Mouse (Mus musculus) hindlimb bud, embryonic 11.5 days (tissue): ENCODE data around the gene Ube4b.

Experiments
- DNase-seq: peaks from one replicate; pipeline ENCODE4 v3.0.0-alpha.2; 2012; ENCODE audit warnings: low read depth, low spot score; ENCODE audit errors: extremely low spot score

The Ube4b gene

GRCm38 (mm10) chr4:149307596-149308490, 118.7 kb downstream of the Ube4b start, which contains the start of gene Kif1b:
Gene Kif1b, minus strand, starts transcription at chr4:149307693.
- DNase-seq, result peak; percentile 92

- DNase-seq, result no peak
Observed at GRCm38 (mm10) chr4:149306712-149307595, 119.6 kb downstream of the Ube4b start.

- DNase-seq, result no peak
Observed at GRCm38 (mm10) chr4:149305761-149306711, 120.5 kb downstream of the Ube4b start.

- DNase-seq, result no peak
Observed at GRCm38 (mm10) chr4:149304466-149304865, 122.1 kb downstream of the Ube4b start.

GRCm38 (mm10) chr4:149303502-149303901, 123.0 kb downstream of the Ube4b start:
- DNase-seq, result no peak

DNA sequence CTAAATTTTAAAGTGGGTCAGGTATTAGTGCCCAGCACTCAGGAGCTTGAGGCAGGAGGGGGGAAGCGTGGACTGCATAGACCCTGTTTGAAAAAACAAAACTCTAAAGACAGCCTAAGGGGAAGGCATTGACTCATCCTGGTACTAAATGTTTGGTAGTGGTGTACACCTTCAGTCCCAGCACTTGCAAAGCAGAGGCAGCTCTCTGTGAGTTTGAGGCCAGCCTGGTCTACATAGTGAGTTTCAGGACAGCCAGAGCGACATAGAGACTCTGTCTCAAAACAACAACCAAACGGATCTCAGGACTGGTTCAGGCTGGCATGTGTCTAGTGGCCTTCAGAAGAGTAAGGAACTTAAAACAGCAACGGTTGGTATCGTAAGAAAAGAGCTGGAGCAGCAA, 123.8 kb downstream of the Ube4b start:
- no peak for DNase-seq

- no peak for DNase-seq
Observed at GRCm38 (mm10) chr4:149302136-149302535, 124.4 kb downstream of the Ube4b start.

DNA sequence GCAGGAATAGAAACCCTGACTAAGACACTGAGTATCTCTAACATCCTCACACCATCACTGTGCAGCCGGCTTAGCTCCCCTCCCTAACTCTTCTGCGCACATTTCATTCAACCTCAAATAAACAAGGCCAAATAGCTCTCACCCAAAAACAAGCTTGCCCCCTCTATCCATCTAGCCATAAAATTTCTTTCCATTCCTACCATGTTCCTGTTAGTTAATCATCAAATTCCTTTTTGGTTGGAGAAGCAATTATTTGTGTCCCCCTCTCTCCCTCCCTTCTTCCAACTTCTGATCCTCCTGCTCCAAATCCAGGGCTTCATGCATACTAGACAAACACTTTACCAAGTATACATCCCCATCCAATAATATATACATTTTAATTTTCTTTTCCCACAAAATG, 130.0 kb downstream of the Ube4b start:
- no peak for DNase-seq

- no peak for DNase-seq
Observed at GRCm38 (mm10) chr4:149292984-149293383, 133.6 kb downstream of the Ube4b start.

GRCm38 (mm10) chr4:149291061-149291460, 135.5 kb downstream of the Ube4b start:
- no peak for DNase-seq

DNA sequence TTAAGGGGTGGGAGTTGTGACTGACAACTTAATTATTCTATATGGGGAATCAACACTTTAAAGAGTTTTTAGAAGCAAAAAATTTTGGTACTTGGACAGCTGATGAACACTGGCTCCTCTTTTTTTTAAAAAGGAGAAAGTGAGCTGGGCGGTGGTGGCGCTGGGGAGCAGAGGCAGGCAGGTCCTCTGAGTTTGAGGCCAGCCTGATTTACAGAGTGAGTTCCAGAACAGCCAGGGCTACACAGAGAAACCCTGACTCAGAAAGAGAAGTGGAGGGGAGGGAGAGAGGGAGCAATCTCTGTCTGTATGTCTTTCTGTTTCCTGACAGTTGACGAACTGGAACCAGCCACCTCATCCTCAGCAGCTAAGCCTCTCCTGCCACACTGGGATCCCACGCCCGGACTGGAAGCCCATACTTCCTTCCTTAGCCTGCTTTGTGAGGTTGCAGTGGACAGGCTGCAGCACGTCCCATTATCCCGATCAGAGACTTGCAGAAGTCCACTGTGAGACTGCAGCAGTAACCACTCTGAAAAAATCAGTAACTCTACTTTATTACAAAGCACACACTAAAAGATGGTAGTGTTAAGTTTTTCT, 136.3 kb downstream of the Ube4b start:
- DNase-seq, result no peak

- DNase-seq, result no peak
Observed at GRCm38 (mm10) chr4:149286287-149287137, 140.0 kb downstream of the Ube4b start.

- no peak for DNase-seq
Observed at GRCm38 (mm10) chr4:149285691-149286090, 140.9 kb downstream of the Ube4b start.

GRCm38 (mm10) chr4:149283018-149283417, 143.5 kb downstream of the Ube4b start:
- DNase-seq, result no peak

DNA sequence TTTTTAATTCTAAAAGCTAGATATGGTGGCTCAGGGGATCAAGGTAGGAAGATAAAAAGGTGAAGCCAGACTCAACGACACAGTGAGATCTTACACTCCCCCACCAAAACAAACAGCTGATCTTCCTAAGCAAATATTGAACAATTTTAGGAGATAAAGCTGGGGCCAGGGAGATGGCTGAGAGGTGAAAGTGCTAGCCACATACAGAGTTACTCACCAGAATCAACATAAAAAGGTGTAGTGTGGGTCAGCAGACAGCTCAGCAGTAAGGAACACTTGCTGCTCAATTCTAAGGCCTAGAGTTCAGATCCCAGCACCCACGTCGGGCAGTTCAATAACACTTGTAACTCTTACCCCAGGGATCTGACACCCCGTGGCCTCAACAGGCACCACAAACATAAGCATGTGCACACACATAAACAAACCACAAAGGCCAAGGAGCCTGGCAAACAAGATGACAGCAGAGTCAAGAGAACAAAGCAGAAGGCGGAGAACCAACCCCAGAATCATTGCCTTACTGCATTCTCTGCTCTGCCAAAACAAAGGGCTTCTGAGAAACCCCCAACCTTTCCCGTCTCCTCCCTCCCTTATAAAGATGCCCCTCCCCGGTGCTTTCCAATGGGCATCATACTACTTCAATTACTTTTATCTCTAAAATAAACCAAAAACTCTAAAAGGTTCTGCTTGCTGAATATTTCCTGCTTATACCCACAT, 144.4 kb downstream of the Ube4b start:
- DNase-seq, result no peak
